Mouse (Mus musculus) liver, adult (tissue): ENCODE data around the gene H2-Q2.

Source experiments
- GATA4 ChIP-seq: IDR thresholded peaks from 2 replicates; pipeline ENCODE4 v1.6.1; 2014; ENCODE audit warnings: mild to moderate bottlenecking, low read length; ENCODE audit not compliant: insufficient replicate concordance

The H2-Q2 gene

DNA sequence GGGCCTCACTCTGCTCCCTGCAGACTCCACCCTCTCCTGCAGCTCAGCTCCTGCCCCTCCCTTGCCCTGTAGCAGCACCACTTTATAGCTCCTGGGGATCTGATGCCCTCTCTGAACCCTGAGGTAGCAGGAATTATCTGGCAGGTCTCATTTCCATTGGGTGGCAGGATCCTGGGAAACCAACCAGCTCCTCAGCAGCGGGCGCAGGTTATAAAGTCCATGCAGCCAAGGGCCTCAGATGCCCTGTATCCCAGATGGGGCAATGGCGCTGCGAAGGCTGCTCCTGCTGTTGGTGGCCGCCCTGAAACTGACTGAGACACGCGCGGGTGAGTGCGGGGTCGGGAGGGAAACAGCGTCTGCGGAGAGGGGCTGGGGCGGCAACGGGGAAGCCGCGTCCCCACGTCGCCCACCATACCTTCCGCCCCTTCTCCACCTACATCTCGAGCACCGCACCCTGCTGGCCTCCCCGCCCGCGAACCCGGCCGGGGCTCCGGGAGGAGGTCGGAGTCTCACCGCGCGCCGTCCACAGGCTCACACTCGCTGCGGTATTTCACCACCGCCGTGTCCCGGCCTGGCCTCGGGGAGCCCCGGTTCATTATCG is at the start of gene H2-Q2:
TSS of gene H2-Q2 (plus strand) at position 172 of the 601 bp plus-strand sequence.
- TF ChIP-seq GATA4: no peak

DNA sequence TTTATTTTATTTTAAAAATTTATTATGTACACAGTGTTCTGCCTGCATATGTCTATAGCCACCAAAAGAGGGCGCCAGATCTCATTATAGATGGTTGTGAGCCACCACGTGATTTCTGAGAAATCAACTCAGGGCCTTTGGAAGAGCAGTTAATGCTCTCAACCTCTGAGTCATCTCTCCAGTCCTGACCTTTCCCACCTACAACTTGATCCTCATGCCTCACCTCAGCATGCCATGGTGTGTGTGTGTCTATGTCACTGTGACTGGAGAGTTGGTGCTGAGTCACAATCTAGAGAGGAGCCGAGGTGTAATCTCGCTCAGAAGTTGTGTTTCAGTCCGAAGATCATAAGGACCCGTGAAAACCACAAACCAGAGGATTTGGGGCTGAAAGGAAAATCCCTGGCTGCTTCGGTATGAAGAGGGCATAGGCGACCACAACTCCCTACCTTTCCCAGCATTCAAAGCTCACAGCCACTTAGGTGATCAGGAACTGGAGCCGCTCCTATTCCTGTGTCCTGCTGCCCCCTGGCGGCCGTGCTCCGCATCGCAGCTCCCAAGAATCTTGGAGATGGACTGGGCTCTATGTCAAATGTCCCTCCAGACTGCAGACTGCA is 40.3 kb upstream of the H2-Q2 start:
- TF ChIP-seq GATA4: no peak

DNA sequence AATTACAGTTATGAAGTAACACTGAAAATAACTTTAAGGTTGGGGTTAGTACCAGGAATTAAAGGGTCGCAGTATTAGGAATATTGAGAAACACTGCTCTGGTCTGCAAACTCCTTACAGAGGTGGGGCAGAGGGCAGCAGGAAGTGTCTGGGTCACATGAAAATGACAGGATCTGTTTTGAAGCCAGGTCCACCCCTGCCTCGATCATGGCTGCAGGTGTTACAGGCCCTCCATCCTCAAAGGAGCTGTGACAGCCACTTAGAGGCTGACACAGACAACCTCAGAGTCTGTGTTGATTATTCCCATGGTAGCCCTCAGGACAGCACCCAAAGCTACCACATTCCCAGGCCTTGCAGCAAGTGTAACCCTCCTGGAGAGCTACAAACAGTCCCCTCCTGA is 38.8 kb upstream of the H2-Q2 start:
- no peak for TF ChIP-seq GATA4

DNA sequence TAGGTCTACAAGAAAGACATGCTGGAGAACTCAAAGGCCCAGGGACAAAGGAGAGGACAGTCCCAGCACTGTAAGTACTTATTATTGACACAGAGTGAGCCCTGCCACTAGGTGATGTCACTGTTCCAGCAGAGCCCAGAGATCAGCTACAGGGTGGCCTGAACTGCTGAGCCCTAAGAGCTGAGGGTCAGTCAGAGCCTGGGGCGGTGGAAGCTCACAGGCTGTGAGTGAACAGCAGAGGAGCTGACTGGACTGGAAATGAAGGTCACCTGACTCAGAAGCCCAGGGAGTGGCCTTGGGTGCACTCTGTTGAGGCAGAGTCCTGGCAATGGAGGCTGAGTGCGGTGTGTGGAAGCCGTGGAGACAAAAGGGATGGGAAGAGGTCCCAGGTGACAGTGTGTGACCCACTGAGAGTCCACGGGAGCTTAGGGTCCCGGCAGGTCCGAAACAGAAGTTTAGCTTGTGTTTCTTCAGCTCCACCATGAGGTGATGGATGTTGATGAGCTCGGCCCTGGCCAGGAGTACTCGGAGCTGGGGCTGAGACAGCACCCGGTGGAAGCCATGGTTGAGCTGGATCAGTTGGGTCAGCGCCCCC is 38.2 kb upstream of the H2-Q2 start:
- TF ChIP-seq GATA4: no peak

DNA sequence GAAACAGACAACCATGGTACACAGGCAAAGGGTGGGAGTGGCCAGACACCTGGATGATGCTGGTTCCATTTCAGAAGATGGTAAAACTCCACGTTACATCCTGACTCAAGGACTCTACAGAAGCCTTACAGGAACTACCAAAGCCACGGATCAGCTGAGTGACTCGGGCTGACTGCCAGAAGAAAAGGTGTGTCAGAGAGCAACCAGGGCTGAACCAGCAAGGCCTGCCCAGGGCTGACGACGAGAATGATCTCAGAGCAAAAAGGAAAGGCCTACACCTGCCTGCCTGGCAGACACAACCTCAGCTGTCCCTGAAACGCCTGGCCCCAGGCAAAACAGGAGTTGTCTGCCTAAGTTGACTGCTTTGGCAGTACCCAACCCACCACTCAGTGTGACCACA is 37.6 kb upstream of the H2-Q2 start:
- TF ChIP-seq GATA4: no peak

DNA sequence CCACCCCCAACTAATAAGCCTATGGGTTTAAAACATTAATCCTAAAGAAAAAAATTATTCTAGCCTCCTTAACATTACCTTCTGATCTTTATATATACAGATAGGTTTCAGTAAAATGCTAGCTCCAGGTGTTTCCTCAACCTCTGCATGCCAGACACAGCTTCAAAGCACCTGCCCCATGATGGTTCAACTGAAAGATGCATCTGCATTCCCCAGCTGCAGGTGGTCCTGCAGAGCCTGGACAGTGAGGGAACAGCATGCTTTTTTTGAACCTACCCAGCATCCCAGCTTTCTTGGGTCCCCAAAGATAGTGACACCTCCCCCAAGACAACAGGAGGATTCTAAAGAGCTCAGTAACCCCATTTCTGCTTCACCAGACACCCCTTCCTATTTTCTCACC is 23.4 kb upstream of the H2-Q2 start:
- no peak for TF ChIP-seq GATA4

DNA sequence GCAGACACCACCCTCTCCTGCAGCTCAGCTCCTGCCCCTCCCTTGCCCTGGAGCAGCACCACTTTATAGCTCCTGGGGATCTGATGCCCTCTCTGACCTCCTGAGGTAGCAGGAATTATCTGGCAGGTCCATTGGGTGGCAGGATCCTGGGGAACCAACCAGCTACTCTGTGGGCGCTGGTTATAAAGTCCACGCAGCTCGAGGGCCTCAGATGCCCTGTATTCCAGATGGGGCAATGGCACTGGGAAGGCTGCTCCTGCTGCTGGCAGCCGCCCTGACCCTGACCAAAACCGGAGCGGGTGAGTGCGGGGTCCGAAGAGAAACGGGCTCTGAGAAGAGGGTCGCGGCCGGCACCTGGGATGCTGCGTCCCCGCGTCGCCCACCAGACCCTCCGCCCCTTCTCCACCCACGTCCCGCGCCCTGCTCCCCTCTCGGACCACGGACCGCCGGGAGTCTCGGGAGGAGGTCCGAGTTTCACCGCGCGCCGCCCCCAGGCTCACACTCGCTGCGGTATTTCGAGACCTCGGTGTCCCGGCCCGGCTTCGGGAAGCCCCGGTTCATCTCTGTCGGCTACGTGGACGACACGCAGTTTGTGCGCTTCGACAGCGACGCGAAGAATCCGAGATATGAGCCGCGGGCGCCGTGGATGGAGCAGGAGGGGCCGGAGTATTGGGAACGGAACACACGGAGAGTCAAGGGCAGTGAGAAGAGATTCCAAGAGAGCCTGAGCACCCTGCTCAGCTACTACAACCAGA is 21.5 kb upstream of the H2-Q2 start, which contains the start of gene H2-Q1:
TSS of gene H2-Q1 (plus strand) at position 79 of the 755 bp plus-strand sequence.
- TF ChIP-seq GATA4: no peak

DNA sequence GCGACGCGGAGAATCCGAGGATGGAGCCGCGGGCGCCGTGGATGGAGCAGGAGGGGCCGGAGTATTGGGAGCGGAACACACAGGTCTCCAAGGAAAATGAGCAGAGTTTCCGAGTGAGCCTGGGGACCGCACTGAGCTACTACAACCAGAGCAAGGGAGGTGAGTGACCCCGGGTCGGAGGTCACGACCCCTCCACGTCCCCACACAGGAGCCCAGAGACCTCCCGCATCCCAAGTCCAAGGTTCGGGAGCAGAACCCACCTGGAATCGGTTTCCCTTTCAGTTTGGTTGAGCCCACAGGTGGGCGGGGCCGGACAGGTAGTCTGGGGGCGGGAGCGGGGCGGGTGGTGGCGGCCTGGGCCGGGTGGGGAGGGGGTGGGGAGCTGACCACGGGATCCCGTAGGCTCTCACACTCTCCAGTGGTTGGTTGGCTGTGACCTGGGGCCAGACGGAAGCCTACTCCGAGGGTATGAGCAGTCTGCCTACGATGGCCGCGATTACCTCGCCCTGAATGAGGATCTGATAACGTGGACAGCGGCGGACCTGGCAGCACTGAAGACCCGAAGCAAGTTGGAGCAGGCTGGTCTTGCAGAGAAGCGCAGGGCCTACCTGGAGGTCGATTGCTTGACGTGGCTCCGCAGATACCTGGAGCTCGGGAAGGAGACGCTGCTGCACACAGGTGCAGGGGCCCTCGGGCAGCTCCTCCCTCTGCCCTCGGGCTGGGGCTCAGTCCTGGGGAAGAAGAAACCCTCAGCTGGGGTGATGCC is 852 bp downstream of the H2-Q2 start:
- no peak for TF ChIP-seq GATA4

DNA sequence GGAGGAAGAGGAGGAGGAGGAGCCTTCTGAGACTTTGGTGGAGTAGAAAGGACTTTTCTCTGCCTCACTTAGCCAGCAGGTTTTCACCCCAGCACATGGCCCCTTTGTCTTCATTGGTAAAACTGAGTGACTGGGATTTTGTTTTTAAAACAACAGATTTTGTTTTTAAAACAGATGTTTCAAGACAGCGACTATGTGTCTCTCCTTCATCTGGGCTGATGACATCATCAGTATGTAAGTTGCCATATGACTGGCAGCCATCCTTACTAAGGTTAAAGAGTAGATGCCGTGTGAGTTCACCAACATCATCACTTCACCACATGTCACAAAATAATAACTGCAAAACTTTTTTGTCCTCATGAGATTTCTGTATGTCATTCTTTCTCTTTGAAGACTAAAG is 12.0 kb downstream of the H2-Q2 start:
- no peak for TF ChIP-seq GATA4

DNA sequence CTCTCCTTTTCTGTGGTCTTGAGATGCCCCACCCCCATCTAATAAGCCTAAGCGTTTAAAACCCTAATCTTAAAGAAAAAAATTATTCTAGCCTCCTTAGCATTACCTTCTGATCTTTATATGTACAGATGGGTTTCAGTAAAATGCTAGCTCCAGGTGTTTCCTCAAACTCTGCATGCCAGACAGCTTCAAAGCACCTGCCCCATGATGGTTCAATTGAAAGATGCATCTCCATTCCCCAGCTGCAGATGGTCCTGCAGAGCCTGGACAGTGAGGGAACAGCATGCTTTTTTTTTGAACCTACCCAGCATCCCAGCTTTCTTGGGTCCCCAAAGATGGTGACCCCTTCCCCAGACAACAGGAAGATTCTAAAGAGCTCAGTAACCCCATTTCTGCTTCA is 15.0 kb downstream of the H2-Q2 start:
- TF ChIP-seq GATA4: no peak

DNA sequence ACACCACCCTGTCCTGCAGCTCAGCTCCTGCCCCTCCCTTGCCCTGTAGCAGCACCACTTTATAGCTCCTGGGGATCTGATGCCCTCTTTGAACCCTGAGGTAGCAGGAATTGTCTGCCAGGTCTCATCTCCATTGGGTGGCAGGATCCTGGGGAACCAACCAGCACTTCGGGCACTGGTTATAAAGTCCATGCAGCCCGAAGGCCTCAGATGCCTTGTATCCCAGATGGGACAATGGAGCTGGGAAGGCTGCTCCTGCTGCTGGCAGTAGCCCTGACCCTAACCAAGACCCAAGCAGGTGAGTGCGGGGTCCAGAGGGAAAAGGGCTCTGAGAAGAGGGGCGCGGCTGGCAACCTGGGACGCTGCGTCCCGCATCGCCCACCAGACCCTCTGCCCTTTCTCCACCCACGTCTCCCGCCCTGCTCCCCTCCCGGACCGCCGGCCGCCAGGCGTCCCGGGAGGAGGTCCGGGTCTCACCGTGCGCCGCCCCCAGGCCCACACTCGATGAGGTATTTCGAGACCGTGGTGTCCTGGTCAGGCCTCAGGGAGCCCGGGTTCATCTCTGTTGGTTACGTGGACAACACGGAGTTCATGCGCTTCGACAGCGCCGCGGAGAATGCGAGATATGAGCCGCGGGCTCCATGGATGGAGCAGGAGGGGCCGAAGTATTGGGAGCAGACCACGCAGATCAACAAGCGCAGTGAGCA is 16.9 kb downstream of the H2-Q2 start:
- TF ChIP-seq GATA4: no peak

DNA sequence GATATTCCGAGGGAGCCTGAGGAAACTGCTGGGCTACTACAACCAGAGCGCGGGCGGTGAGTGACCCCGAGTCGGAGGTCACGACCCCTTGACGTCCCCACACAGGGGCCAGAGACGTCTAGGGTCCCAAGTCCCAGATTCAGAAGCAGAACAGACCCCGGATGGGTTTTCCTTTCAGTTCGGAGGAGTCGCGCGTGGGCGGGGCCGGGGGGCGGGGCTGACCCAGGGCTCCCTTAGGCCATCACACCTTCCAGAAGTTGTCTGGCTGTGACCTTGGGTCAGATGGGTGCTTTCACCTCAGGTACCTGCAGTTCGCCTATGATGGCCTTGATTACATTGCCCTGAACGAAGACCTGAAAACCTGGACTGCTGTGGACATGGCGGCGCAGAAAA is 17.4 kb downstream of the H2-Q2 start:
- no peak for TF ChIP-seq GATA4

DNA sequence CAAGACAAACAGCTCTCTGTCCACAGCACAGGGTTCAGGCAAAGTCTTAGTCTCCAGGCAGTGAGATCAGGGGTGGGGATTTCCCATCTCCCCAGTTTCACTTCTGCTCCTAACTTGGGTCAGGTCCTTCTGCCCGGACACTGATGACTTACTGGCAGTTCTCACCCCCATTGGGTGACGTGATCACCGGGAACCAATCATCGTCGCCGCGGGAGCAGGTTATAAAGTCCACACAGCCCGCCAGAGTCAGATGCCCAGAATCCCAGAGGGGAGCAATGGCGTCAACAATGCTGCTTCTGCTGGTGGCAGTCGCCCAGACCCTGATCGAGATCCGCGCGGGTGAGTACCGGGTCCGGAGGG is 37.3 kb downstream of the H2-Q2 start, which contains the start of gene H2-Q4:
TSS of gene H2-Q4 (plus strand) at position 249 of the 360 bp plus-strand sequence.
- TF ChIP-seq GATA4: no peak

DNA sequence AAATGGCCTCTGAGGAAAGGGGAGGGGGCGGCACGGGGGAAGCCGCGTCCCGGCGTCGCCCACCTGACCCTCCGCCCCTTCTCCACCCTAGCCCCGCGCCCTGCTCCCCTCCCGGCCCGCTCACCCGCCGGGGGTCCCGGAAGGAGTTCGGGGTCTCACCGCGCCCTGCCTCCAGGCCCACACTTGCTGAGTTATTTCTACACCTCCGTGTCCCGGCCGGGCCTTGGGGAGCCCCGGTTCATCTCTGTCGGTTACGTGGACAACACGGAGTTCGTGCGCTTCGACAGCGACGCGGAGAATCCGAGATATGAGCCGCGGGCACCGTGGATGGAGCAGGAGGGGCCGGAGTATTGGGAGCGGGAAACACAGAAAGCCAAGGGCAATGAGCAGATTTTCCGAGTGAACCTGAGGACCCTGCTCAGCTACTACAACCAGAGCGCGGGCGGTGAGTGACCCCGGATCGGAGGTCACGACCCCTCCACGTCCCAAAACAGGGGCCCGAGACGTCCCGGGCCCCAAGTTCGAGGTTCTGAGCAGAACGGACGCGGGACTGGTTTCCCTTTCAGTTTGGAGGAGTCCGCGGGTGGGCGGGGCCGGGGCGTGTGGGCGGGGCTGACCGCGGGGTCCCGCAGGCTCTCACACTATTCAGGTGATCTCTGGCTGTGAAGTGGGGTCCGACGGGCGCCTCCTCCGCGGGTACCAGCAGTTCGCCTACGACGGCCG is 37.8 kb downstream of the H2-Q2 start:
- TF ChIP-seq GATA4: peak; percentile 11; the same call in 1 of the 2 replicates
